Mouse (Mus musculus): ENCODE data around the gene Pgm5. TPM values are rescaled to one million over a fixed set of nuclear protein-coding genes. Genes with fewer than 3 reads are reported as not detected.

The Pgm5 gene
- polyA plus RNA-seq, 1 experiment from 2014 or later: 0.35 TPM

GRCm38 (mm10) chr19:24662346-24662745 is 199.3 kb downstream of the Pgm5 start:
- Histone ChIP-seq H3K9ac (no peak overlapping the region), H3K4me3 (no peak overlapping the region), H3K36me3 (ENCODE audit: poor library complexity, severe bottlenecking) (no peaks in the 10 kb centered on the region), H3K27me3 (no peaks in the 10 kb centered on the region), H3K27ac (no peak overlapping the region), H3K9me3 (replicated peaks) (no peaks in the 10 kb centered on the region), H3K4me1 (no peaks in the 10 kb centered on the region), H3K4me2 (no peak overlapping the region)
- ATAC-seq: no peak
- 93% methylated on average over 2 of the region's 2 CpGs for WGBS

GRCm38 (mm10) chr19:24656981-24657380 is 204.7 kb downstream of the Pgm5 start:
- Histone ChIP-seq H3K27me3 (no peaks in the 10 kb centered on the region), H3K4me1 (no peaks in the 10 kb centered on the region), H3K36me3 (ENCODE audit: poor library complexity, severe bottlenecking) (no peaks in the 10 kb centered on the region), H3K27ac (no peak overlapping the region), H3K9me3 (replicated peaks) (no peaks in the 10 kb centered on the region), H3K9ac (no peak overlapping the region), H3K4me3 (no peak overlapping the region), H3K4me2 (no peak overlapping the region)
- WGBS: 79% methylated on average over 3 of the region's 3 CpGs
- no peak for ATAC-seq

DNA sequence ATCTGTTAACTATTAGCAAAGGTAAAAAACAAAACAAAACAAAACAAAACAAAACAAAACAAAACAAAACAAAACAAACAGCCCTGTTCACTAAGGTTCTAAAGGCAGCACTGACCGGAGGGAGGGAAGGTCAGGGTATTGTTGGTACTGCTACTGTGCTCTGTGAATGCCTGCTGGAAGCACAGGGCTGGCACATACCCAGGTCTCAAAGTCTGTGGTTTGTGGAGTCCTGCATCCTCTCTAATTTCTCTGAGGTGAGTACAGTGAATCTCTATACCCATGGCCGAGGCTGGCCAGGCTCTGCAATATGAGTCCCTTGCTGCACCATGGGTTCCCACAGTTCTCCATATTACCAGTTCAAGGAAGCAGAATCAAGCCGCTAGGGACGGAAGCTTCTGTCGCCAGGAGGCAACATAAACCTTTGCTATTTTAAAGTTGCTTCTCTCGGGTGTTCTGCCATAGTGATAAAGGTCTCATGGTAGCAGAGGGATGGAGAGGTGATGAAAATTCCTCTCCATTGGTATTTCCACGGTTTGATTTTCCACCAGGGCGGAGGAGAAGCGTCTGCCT is 208.3 kb downstream of the Pgm5 start:
- no peak overlapping the region for H3K4me2 ChIP-seq
- H3K36me3 ChIP-seq (ENCODE audit: poor library complexity, severe bottlenecking): no peaks in the 10 kb centered on the region
- no peak overlapping the region for H3K4me3 ChIP-seq
- ATAC-seq: no peak
- no peak overlapping the region for H3K27ac ChIP-seq
- H3K27me3 ChIP-seq: no peaks in the 10 kb centered on the region
- 93% methylated on average over 9 of the region's 9 CpGs for WGBS
- peaks cover 15% of the 10 kb centered on the region; the same call in 1 of the 2 replicates for H3K4me1 ChIP-seq
- H3K9me3 ChIP-seq (replicated peaks): no peaks in the 10 kb centered on the region
- H3K9ac ChIP-seq: no peak overlapping the region

DNA sequence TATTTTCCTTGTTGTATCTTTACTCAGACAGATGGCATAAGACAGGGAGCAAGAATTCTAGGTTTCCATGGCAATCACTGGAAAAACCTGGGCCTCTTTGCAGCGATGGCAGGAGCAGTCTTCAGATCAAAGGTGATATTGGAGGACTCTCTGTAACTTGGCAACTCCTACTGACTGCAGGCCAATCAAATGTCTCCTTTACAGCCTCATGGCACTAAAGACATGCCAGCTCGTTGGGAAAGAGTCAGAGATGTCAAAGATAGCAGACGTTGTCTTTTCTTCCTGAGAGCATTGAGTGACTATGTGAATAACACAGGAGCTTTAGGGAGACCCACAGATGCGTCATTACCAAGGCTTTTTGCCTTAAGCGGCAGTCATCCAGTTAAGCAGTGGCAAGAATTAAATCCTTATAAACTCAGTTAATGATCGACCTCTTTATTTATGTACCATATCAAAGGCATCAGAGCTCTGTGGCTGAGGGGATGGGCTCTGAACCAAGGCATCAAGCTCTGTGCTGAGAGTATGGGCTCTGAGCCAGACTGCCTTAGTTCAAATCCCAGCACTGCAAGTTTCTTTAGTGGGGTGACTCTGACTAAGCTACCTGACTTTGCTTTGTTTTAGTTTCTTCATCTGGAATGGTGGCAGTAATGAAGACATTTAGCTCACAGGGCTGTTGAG is 209.2 kb downstream of the Pgm5 start:
- H3K36me3 ChIP-seq (ENCODE audit: poor library complexity, severe bottlenecking): no peaks in the 10 kb centered on the region
- 33% methylated on average over 6 of the region's 6 CpGs for WGBS
- no peaks in the 10 kb centered on the region for H3K27me3 ChIP-seq
- H3K4me3 ChIP-seq: no peak overlapping the region
- H3K9me3 ChIP-seq (replicated peaks): no peaks in the 10 kb centered on the region
- H3K4me2 ChIP-seq: no peak overlapping the region
- peak; percentile 74 for ATAC-seq
- no peak overlapping the region for H3K9ac ChIP-seq
- H3K27ac ChIP-seq: peak overlapping the region; percentile 33; the same call in 1 of the 2 replicates
- peaks cover 15% of the 10 kb centered on the region; the same call in 1 of the 2 replicates for H3K4me1 ChIP-seq

GRCm38 (mm10) chr19:24651595-24651994 is 210.1 kb downstream of the Pgm5 start:
- H3K36me3 ChIP-seq (ENCODE audit: poor library complexity, severe bottlenecking): no peaks in the 10 kb centered on the region
- no peak overlapping the region for H3K9ac ChIP-seq
- no peaks in the 10 kb centered on the region for H3K9me3 ChIP-seq (replicated peaks)
- H3K27ac ChIP-seq: peak overlapping the region; percentile 35
- 33% methylated on average over 2 of the region's 2 CpGs for WGBS
- no peak for ATAC-seq
- H3K4me3 ChIP-seq: no peak overlapping the region
- H3K27me3 ChIP-seq: no peaks in the 10 kb centered on the region
- H3K4me1 ChIP-seq: peaks cover 15% of the 10 kb centered on the region; the same call in 1 of the 2 replicates
- no peak overlapping the region for H3K4me2 ChIP-seq

DNA sequence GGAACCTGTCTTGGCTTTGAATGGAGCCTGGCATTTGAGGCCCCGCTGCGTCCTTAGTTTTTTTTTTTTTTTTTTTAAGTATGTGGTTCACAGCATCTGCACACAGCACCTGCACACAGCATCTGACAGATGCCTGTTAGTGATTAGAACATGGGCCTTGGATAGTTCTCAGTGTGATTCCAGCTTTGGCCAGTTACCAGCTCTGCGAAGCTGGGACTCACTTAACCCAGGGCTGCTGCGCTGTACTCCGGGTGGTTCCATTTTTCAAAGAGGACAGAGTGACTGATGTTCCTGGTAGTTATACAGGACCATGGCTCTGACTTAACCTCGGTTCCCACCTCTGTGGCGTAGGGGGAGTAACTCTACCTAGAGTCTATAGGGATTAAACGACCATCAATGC is 211.2 kb downstream of the Pgm5 start:
- H3K4me2 ChIP-seq: no peak overlapping the region
- H3K9ac ChIP-seq: no peak overlapping the region
- ATAC-seq: peak; percentile 52; the same call in 1 of the 2 replicates
- H3K27me3 ChIP-seq: no peaks in the 10 kb centered on the region
- no peaks in the 10 kb centered on the region for H3K36me3 ChIP-seq (ENCODE audit: poor library complexity, severe bottlenecking)
- peaks cover 15% of the 10 kb centered on the region; the same call in 1 of the 2 replicates for H3K4me1 ChIP-seq
- 53% methylated on average over 8 of the region's 8 CpGs for WGBS
- H3K27ac ChIP-seq: no peak overlapping the region
- no peak overlapping the region for H3K4me3 ChIP-seq
- H3K9me3 ChIP-seq (replicated peaks): no peaks in the 10 kb centered on the region

GRCm38 (mm10) chr19:24648016-24648415 is 213.6 kb downstream of the Pgm5 start:
- 81% methylated on average over 8 of the region's 8 CpGs for WGBS
- ATAC-seq: no peak
- H3K9me3 ChIP-seq (replicated peaks): no peaks in the 10 kb centered on the region
- no peak overlapping the region for H3K4me2 ChIP-seq
- no peak overlapping the region for H3K4me3 ChIP-seq
- no peak overlapping the region for H3K9ac ChIP-seq
- no peaks in the 10 kb centered on the region for H3K36me3 ChIP-seq (ENCODE audit: poor library complexity, severe bottlenecking)
- H3K27me3 ChIP-seq: no peaks in the 10 kb centered on the region
- no peak overlapping the region for H3K27ac ChIP-seq
- peaks cover 15% of the 10 kb centered on the region; the same call in 1 of the 2 replicates for H3K4me1 ChIP-seq

DNA sequence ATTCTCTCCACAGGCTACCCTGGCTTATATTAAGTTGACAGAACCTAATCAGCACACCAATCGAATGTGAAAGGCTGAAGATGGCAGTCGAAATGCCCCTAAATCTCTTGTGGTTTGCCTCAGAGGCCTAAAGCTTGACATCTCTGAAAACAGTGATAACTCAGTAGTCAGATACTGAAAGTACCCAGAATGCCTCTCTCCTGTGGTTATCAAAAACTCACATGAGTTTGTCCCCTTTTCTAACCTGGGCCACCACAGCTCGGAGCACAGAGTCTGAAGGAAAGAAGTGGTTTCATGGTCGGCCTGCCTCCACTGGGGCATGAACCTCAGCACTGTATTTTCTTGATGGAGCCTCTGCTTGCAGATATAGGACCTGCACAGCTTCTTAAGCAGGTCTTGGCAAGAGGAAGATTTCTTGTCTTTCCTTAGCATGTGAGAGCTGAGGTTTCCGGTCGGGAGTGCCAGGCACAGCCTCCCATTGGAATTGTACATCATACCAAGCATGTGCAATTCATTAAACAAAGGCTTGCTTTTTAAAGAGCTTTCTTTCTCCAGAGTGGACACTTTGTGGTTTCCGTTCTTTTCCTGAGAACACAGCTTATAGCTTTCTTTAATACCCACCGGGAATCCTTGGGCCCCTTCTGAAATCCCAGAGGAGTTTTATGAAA is 215.4 kb downstream of the Pgm5 start:
- no peaks in the 10 kb centered on the region for H3K36me3 ChIP-seq (ENCODE audit: poor library complexity, severe bottlenecking)
- no peak overlapping the region for H3K4me2 ChIP-seq
- H3K9me3 ChIP-seq (replicated peaks): no peaks in the 10 kb centered on the region
- H3K4me1 ChIP-seq: peaks cover 9% of the 10 kb centered on the region; the same call in 1 of the 2 replicates
- no peak overlapping the region for H3K4me3 ChIP-seq
- 78% methylated on average over 8 of the region's 8 CpGs for WGBS
- H3K27me3 ChIP-seq: no peaks in the 10 kb centered on the region
- no peak overlapping the region for H3K27ac ChIP-seq
- ATAC-seq: no peak
- no peak overlapping the region for H3K9ac ChIP-seq

DNA sequence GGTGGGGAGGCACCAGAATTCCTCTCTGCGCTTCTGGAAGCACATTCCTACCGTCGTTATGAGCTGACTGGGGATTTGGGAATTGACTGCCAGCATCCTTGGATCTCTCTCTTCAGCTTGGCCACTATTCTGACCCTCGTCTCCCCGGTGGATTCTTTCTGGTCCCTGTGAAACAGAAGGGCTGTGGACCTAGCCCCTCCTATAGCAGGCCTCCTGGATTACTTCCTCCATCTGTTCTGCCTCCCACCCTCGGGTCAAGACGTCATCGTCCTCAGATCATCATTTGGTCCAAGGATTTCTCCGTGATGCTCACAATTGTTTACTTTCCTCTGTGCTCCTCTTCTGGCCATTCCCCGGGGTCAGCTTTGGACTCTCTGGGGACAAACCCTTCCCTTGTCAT is 216.7 kb downstream of the Pgm5 start:
- no peak overlapping the region for H3K9ac ChIP-seq
- ATAC-seq: no peak

GRCm38 (mm10) chr19:24640982-24641381 is 220.7 kb downstream of the Pgm5 start:
- WGBS: 86% methylated on average over 6 of the region's 6 CpGs
- H3K4me1 ChIP-seq: no peaks in the 10 kb centered on the region
- no peak overlapping the region for H3K9ac ChIP-seq
- H3K9me3 ChIP-seq (replicated peaks): no peaks in the 10 kb centered on the region
- ATAC-seq: no peak
- no peak overlapping the region for H3K4me3 ChIP-seq
- H3K27me3 ChIP-seq: no peaks in the 10 kb centered on the region
- no peak overlapping the region for H3K27ac ChIP-seq
- no peak overlapping the region for H3K4me2 ChIP-seq
- H3K36me3 ChIP-seq (ENCODE audit: poor library complexity, severe bottlenecking): no peaks in the 10 kb centered on the region

More for the DNA sequence above, 216.7 kb downstream of the Pgm5 start:
- no peaks in the 10 kb centered on the region for H3K36me3 ChIP-seq (ENCODE audit: poor library complexity, severe bottlenecking)
- no peaks in the 10 kb centered on the region for H3K4me1 ChIP-seq
- no peaks in the 10 kb centered on the region for H3K27me3 ChIP-seq
- H3K27ac ChIP-seq: no peak overlapping the region
- no peaks in the 10 kb centered on the region for H3K9me3 ChIP-seq (replicated peaks)
- WGBS: 88% methylated on average over 10 of the region's 10 CpGs
- H3K4me3 ChIP-seq: no peak overlapping the region
- no peak overlapping the region for H3K4me2 ChIP-seq

DNA sequence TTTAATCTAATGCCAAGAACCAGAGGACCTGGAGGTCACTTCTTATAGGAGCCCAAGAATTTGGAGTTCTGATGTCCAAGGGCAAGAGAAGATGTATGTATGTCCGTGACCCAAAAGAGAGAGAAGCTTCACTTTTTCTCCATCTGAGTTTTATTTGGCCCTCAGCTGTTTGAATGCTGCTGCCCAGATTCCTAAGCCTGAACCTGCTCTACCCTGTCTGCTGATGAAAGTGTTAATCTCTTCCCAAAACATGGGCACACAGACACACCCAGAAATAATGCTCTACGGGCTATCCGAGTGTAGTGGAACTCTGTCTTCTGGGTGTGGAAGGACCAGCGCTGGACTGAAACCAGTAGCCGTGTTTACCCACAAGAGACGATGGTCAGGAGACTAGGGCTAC is 223.7 kb downstream of the Pgm5 start:
- H3K27ac ChIP-seq: no peak overlapping the region
- no peak for ATAC-seq
- no peak overlapping the region for H3K9ac ChIP-seq
- no peaks in the 10 kb centered on the region for H3K27me3 ChIP-seq
- no peak overlapping the region for H3K4me2 ChIP-seq
- H3K9me3 ChIP-seq (replicated peaks): no peaks in the 10 kb centered on the region
- H3K4me3 ChIP-seq: no peak overlapping the region
- no peaks in the 10 kb centered on the region for H3K36me3 ChIP-seq (ENCODE audit: poor library complexity, severe bottlenecking)
- WGBS: 96% methylated on average over 6 of the region's 6 CpGs
- no peaks in the 10 kb centered on the region for H3K4me1 ChIP-seq

- no peak overlapping the region for H3K9ac ChIP-seq
- H3K27ac ChIP-seq: no peak overlapping the region
- H3K36me3 ChIP-seq (ENCODE audit: poor library complexity, severe bottlenecking): no peaks in the 10 kb centered on the region
- no peak for ATAC-seq
- H3K4me2 ChIP-seq: no peak overlapping the region
- 82% methylated on average over 10 of the region's 10 CpGs for WGBS
- H3K4me1 ChIP-seq: no peaks in the 10 kb centered on the region
- H3K4me3 ChIP-seq: no peak overlapping the region
- H3K9me3 ChIP-seq (replicated peaks): no peaks in the 10 kb centered on the region
- H3K27me3 ChIP-seq: no peaks in the 10 kb centered on the region
These were observed 225.0 kb downstream of the Pgm5 start for GRCm38 (mm10) chr19:24636616-24637015.

All from forebrain, embryonic 13.5 days (tissue).